Mouse (Mus musculus): ENCODE measurements around the gene Rapgef3. TPM values are rescaled to one million over a fixed set of nuclear protein-coding genes. Genes with fewer than 3 reads are reported as not detected.

Gene Rapgef3
- total and polyA plus RNA-seq, 3 experiments = 6.6 to 7.4 TPM; not detected in 1

DNA sequence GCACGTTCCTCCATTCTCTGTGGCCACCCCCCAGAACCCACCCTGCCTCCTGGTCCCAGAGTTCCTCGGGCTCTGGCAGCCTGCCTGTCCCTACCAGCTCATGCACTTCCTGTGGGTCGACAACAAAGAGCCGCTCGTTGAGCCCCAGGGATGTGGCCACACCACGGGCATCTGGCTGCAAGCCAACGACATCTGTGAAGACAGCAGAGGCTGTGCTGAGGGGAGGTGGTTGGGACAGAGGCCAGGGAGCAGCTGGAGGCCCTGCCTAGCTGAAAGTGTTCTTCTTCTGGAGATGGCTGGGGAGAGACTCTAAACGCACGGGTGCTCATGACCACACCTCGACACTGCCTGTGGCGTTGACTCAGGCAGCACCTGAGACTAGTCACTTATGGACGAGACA is 17.1 kb downstream of the Rapgef3 start (continued):
- TF ChIP-seq JUND (IDR thresholded peaks at IDR 0.05; ENCODE audit: low read depth, low read length) = no peak
- TF ChIP-seq TBP (IDR thresholded peaks at IDR 0.05; ENCODE audit: low read depth, low read length) = no peak
- peak; percentile 74 for TF ChIP-seq SIN3A (IDR thresholded peaks at IDR 0.05; ENCODE audit: low read length)
- no peak for TF ChIP-seq ZNF384 (IDR thresholded peaks at IDR 0.05; ENCODE audit: low read depth, low read length)

DNA sequence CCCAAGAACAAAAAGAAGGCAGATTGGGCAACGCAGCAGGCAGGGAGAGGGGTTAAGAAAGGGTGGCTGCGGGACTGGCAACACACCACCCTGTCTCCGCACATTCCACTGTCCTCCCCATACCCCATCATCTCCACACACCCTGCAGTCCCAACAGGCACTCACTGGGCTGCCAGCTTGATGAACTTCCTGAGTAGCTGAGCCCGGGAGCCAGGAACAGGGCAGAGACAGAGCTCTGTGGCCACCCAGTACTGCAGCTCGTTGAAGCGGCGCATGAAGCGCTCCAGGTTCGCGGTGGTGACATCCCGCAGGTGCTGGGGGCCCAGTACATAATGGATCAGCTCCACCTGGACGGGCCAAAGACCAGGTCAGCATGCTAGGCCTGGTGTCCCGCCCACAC is 17.9 kb downstream of the Rapgef3 start:
- peaks cover 0 to 34% of the 10 kb centered on the region in 2 experiments; a peak in 2 of 4 replicates for H3K36me3 ChIP-seq (ENCODE audit: control insufficient read depth in 1 of 2, insufficient read depth in 2 of 2, low read length in 2 of 2)
- H3K9ac ChIP-seq (ENCODE audit: control insufficient read depth, low read depth, low read length, poor library complexity, severe bottlenecking) = no peak overlapping the region
- H3K27me3 ChIP-seq (ENCODE audit: control insufficient read depth in 1 of 2, insufficient read depth in 2 of 2, low read length in 2 of 2) = no peaks in the 10 kb centered on the region
- no peak for DNase-seq (ENCODE audit: low read depth, low spot score)
- no peak overlapping the region for H3K27ac ChIP-seq (ENCODE audit: control insufficient read depth, low read depth, low read length)
- TF ChIP-seq MAX (IDR thresholded peaks at IDR 0.05; ENCODE audit: low read length) = no peak
- TF ChIP-seq BHLHE40 (IDR thresholded peaks at IDR 0.05; ENCODE audit: borderline replicate concordance, low read depth, low read length) = no peak
- TF ChIP-seq POLR2A (IDR thresholded peaks at IDR 0.05; ENCODE audit: control insufficient read depth in 1 of 2, insufficient read depth in 1 of 2, low read depth in 1 of 2, low read length in 2 of 2, poor library complexity in 1 of 2) = no peak
- TF ChIP-seq USF2 (IDR thresholded peaks at IDR 0.05; ENCODE audit: borderline replicate concordance in 1 of 2, insufficient read depth in 1 of 2, low read depth in 1 of 2, low read length in 2 of 2) = no peak
- TF ChIP-seq MAFK (IDR thresholded peaks at IDR 0.05; ENCODE audit: borderline replicate concordance, low read depth, low read length) = no peak
- no peak for TF ChIP-seq MYB (IDR thresholded peaks at IDR 0.05; ENCODE audit: low read depth, low read length)
- no peak for TF ChIP-seq MAZ (IDR thresholded peaks at IDR 0.05; ENCODE audit: low read depth, low read length)
- TF ChIP-seq ZMIZ1 (IDR thresholded peaks at IDR 0.05; ENCODE audit: low read depth, low read length) = no peak
- TF ChIP-seq POLR2AphosphoS5 (IDR thresholded peaks at IDR 0.05; ENCODE audit: borderline replicate concordance, low read depth, low read length) = no peak
- no peak for TF ChIP-seq NRF1 (IDR thresholded peaks at IDR 0.05; ENCODE audit: insufficient read depth, low read depth, low read length, poor library complexity, severe bottlenecking)
- no peak for TF ChIP-seq CHD1 (IDR thresholded peaks at IDR 0.05; ENCODE audit: low read depth, low read length)
- TF ChIP-seq MYC (IDR thresholded peaks at IDR 0.05; ENCODE audit: low read depth, low read length) = no peak
- no peak for TF ChIP-seq GATA1 (IDR thresholded peaks at IDR 0.05; ENCODE audit: low read depth, low read length)
- H3K79me2 ChIP-seq (ENCODE audit: control insufficient read depth, insufficient read depth, low read length, poor library complexity) = no peaks in the 10 kb centered on the region; the same call in 1 of the 2 replicates
- H3K4me3 ChIP-seq (ENCODE audit: control insufficient read depth in 1 of 2, insufficient read depth in 1 of 2, low read depth in 2 of 2, low read length in 2 of 2) = no peak overlapping the region
- H3K4me1 ChIP-seq (ENCODE audit: control insufficient read depth in 1 of 2, insufficient read depth in 2 of 2, low read length in 2 of 2) = peaks cover 9 to 56% of the 10 kb centered on the region in 2 experiments
- H3K9me3 ChIP-seq (replicated peaks; ENCODE audit: insufficient read depth, low read length) = no peaks in the 10 kb centered on the region

DNA sequence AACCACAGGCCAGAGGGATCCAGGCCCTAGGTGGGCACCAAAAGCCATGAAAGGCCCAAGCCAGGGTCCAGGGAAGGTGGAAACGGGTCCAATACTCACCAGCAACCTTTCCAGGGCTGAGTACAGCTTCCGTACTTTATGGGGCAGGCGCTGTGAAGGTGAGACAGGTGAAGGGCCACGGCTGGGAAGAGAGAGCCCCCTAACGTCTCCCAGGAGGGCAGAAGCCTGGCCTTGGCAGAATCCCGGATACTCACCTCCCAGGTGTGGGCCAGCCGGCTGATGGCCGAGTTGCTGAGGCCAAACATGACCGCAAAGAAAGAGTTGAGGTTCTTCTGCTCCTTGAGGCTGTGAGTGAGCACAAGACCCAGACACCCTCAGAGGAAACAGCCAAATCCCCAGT is 18.4 kb downstream of the Rapgef3 start:
- Histone ChIP-seq H3K4me3 (ENCODE audit: control insufficient read depth in 1 of 2, insufficient read depth in 1 of 2, low read depth in 2 of 2, low read length in 2 of 2) (no peak overlapping the region), H3K36me3 (ENCODE audit: control insufficient read depth in 1 of 2, insufficient read depth in 2 of 2, low read length in 2 of 2) (peaks cover 0 to 37% of the 10 kb centered on the region in 2 experiments; a peak in 2 of 4 replicates), H3K4me1 (ENCODE audit: control insufficient read depth in 1 of 2, insufficient read depth in 2 of 2, low read length in 2 of 2) (peaks cover 9 to 58% of the 10 kb centered on the region in 2 experiments), H3K9me3 (replicated peaks; ENCODE audit: insufficient read depth, low read length) (no peaks in the 10 kb centered on the region), H3K9ac (ENCODE audit: control insufficient read depth, low read depth, low read length, poor library complexity, severe bottlenecking) (no peak overlapping the region), H3K79me2 (ENCODE audit: control insufficient read depth, insufficient read depth, low read length, poor library complexity) (no peaks in the 10 kb centered on the region; the same call in 1 of the 2 replicates), H3K27me3 (ENCODE audit: control insufficient read depth in 1 of 2, insufficient read depth in 2 of 2, low read length in 2 of 2) (no peaks in the 10 kb centered on the region), H3K27ac (ENCODE audit: control insufficient read depth, low read depth, low read length) (no peak overlapping the region)
- TF ChIP-seq HCFC1 (IDR thresholded peaks at IDR 0.05; ENCODE audit: low read depth, low read length) = no peak
- TF ChIP-seq MXI1 (IDR thresholded peaks at IDR 0.05; ENCODE audit: low read depth, low read length) = no peak
- TF ChIP-seq USF1 (IDR thresholded peaks at IDR 0.05; ENCODE audit: low read depth, low read length) = no peak
- no peak for TF ChIP-seq GABPA (IDR thresholded peaks at IDR 0.05; ENCODE audit: low read depth, low read length)
- no peak for TF ChIP-seq POLR2A (IDR thresholded peaks at IDR 0.05; ENCODE audit: control insufficient read depth in 1 of 2, insufficient read depth in 1 of 2, low read depth in 1 of 2, low read length in 2 of 2, poor library complexity in 1 of 2)
- TF ChIP-seq TAL1 (IDR thresholded peaks at IDR 0.05; ENCODE audit: low read length) = no peak
- no peak for TF ChIP-seq MAX (IDR thresholded peaks at IDR 0.05; ENCODE audit: low read length)
- TF ChIP-seq UBTF (IDR thresholded peaks at IDR 0.05; ENCODE audit: borderline replicate concordance, insufficient read depth, low read depth, low read length) = no peak
- TF ChIP-seq ZMIZ1 (IDR thresholded peaks at IDR 0.05; ENCODE audit: low read depth, low read length) = no peak
- TF ChIP-seq POLR2AphosphoS5 (IDR thresholded peaks at IDR 0.05; ENCODE audit: borderline replicate concordance, low read depth, low read length) = no peak
- DNase-seq (ENCODE audit: low read depth, low spot score) = no peak

All from MEL (cell line).